In the genomic region with DNA sequence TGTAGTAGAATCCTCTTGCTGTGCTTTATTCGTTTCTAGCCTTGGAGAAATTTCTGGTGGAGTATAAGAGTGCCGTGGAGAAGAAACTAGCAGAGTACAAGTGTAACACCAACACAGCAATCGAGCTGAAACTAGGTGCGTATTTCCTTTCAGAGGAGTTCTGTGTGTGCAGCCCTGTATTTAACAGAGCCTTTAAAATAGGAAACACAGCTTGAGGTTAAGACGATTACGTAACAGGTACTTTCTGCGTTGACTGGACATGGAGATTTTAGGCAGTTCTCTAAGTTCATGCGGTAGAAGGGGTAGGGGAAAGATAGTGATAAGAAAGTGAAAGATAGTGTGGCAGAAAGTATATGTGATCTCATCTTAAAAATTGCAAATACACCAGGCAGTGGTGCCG, we compare ENCODE assay signal across 8 mouse cellular contexts. TPM values are rescaled to one million over a fixed set of nuclear protein-coding genes. Genes with fewer than 3 reads are reported as not detected.
DNase-seq lines count a peak whose midpoint lies in the region; ATAC-seq and TF ChIP-seq lines count a peak whose summit lies in the region.

No protein-coding gene starts in this region.

- no peak for DNase-seq in heart, adult 9 months (ENCODE audit: low spot score in 2 of 2)
- DNase-seq in induced T-regulatory cell, adult 2 months (ENCODE audit: low read depth) = peak; percentile 85
- no peak for DNase-seq in left cerebral cortex, postnatal 25 days (ENCODE audit: low spot score in 2 of 2)
- no peak for DNase-seq in frontal cortex, postnatal 10 days (ENCODE audit: low spot score in 2 of 2)
- DNase-seq in layer of hippocampus, adult 11-12 months (ENCODE audit: low spot score) = no peak

- no peaks in the 10 kb centered on the region for H3K9me3 ChIP-seq in heart, embryonic 16.5 days (replicated peaks; ENCODE audit: control insufficient read depth, low read length)

- H3K4me3 ChIP-seq in heart, embryonic 16.5 days (ENCODE audit: low read length) = peak overlapping the region; percentile 95
- H3K4me3 ChIP-seq in bone marrow, adult 2 months (replicated peaks; ENCODE audit: control insufficient read depth, low read depth, low read length) = peak overlapping the region; percentile 78

- H3K27me3 ChIP-seq in heart, embryonic 16.5 days (ENCODE audit: control insufficient read depth, insufficient read depth, low read length) = no peaks in the 10 kb centered on the region

- peaks cover 16% of the 10 kb centered on the region for H3K36me3 ChIP-seq in heart, embryonic 16.5 days (ENCODE audit: control insufficient read depth, insufficient read depth)

- peak overlapping the region; percentile 94 for H3K9ac ChIP-seq in heart, embryonic 16.5 days (ENCODE audit: low read length)

- peaks cover 9% of the 10 kb centered on the region for H3K4me1 ChIP-seq in heart, embryonic 16.5 days (ENCODE audit: control insufficient read depth, insufficient read depth, low read length)
- no peaks in the 10 kb centered on the region; the same call in 1 of the 2 replicates for H3K4me1 ChIP-seq in bone marrow, adult 2 months (ENCODE audit: control insufficient read depth, insufficient read depth, low read length)

- H3K4me2 ChIP-seq in heart, embryonic 16.5 days (ENCODE audit: low read depth, low read length) = peak overlapping the region; percentile 90

- no peak for TF ChIP-seq CTCF in bone marrow, adult 2 months (IDR thresholded peaks at IDR 0.05; ENCODE audit: control insufficient read depth, insufficient read depth, low read length)

- H3K27ac ChIP-seq in heart, embryonic 16.5 days (ENCODE audit: low read length) = peak overlapping the region; percentile 87
- H3K27ac ChIP-seq in bone marrow, adult 2 months (ENCODE audit: control insufficient read depth, insufficient read depth, low read depth, low read length, poor library complexity) = peak overlapping the region; percentile 49; the same call in 1 of the 2 replicates

- intact Hi-C loops in left cerebral cortex, postnatal 25 days (cut with DNase I) = no loop called here

- ATAC-seq in heart, embryonic 16.5 days (replicated peaks; ENCODE audit: extremely low read depth, insufficient read depth, low FRiP score) = no peak
- ATAC-seq in monocyte, adult 5-6 weeks (replicated peaks; ENCODE audit: insufficient number of reproducible peaks, low FRiP score, low TSS enrichment, poor library complexity, severe bottlenecking) = peak; percentile 53

- WGBS in heart, embryonic 16.5 days = 44% methylated on average over 9 of the region's 9 CpGs
- WGBS in bone marrow, adult 2 months = 4% methylated on average over 9 of the region's 9 CpGs

- no peak for TF ChIP-seq POLR2A in bone marrow, adult 2 months (IDR thresholded peaks at IDR 0.05; ENCODE audit: borderline replicate concordance, control insufficient read depth, low read depth, low read length)

RNA-seq across cellular contexts. Expression of a gene that starts 1.1 kb away (rescaled TPM):
- 106 and 121 TPM in 2 replicates for polyA plus RNA-seq in heart, embryonic 16.5 days (2015; fragmentation: Nextera tagmentation; extraction: Ambion mirVana)
- 72.3 and 83.0 TPM in 2 replicates for polyA plus RNA-seq in bone marrow, adult 2 months (2011; ENCODE audit: insufficient read depth, insufficient read length, low replicate concordance, missing spikeins)
- total RNA-seq in monocyte, adult 5-6 weeks (2017) = 67.0 to 78.5 TPM (median 73.6 TPM) in 3 replicates
- total RNA-seq in left cerebral cortex, postnatal 25 days (2021) = 10 to 100 TPM; 16.8 to 18.1 TPM

RNA-seq across cellular contexts. Expression of a gene that starts 22.3 kb away (rescaled TPM):
- polyA plus RNA-seq in heart, embryonic 16.5 days (2015; fragmentation: Nextera tagmentation; extraction: Ambion mirVana) = 126 TPM in 2 replicates
- polyA plus RNA-seq in bone marrow, adult 2 months (2011; ENCODE audit: insufficient read depth, insufficient read length, low replicate concordance, missing spikeins) = 20.8 and 22.2 TPM in 2 replicates
- total RNA-seq in monocyte, adult 5-6 weeks (2017) = 29.7 to 68.1 TPM (median 37.1 TPM) in 3 replicates
- 100 to 1,000 TPM; 147 to 160 TPM for total RNA-seq in left cerebral cortex, postnatal 25 days (2021)
